Mouse (Mus musculus) bone marrow, adult 2 months (tissue): Measurements from ENCODE around the gene Gadd45b. TPM values are rescaled to one million over a fixed set of nuclear protein-coding genes. Genes with fewer than 3 reads are reported as not detected.
A peak's percentile ranks its signal among the peaks of the same experiment; 100 is the strongest.

Experiments
- H3K27ac ChIP-seq: fragments of 200-500 bp; 2 replicates; pipeline ENCODE4 v1.5.1; 2012; ENCODE audit warnings: low read depth, mild to moderate bottlenecking, control low read depth, inconsistent platforms, low read length; ENCODE audit not compliant: control insufficient read depth, poor library complexity, insufficient read depth
- H3K4me1 ChIP-seq: fragments of 200-500 bp; 2 replicates; pipeline ENCODE4 v1.6.1; 2011; ENCODE audit warnings: low read length; ENCODE audit not compliant: control insufficient read depth, insufficient read depth
- H3K4me3 ChIP-seq: fragments of 200-500 bp; replicated peaks from 2 replicates; pipeline ENCODE3; 2011; ENCODE audit warnings: mild to moderate bottlenecking, low read depth, low read length, control low read depth; ENCODE audit not compliant: control insufficient read depth
- CTCF ChIP-seq: fragments of 200-500 bp; IDR thresholded peaks from 2 replicates; pipeline ENCODE4 v1.5.1; 2011; ENCODE audit warnings: low read length, control low read depth; ENCODE audit not compliant: control insufficient read depth, insufficient read depth
- POLR2A ChIP-seq: fragments of 200-500 bp; IDR thresholded peaks from 2 replicates; pipeline ENCODE4 v1.6.1; 2011; ENCODE audit warnings: low read depth, mild to moderate bottlenecking, control low read depth, low read length, borderline replicate concordance; ENCODE audit not compliant: control insufficient read depth
- WGBS: fragments of 180-500 bp; shearing (Covaris S2); methylation state at CpG from one replicate; pipeline ENCODE4 v1.1.7; 2018; 5-methylcytosine and 5-hydroxymethylcytosine counted together
- polyA plus RNA-seq: library from polyadenylated mRNA; stranded (reverse); fragments of >200 nt; gene quantifications from 2 replicates; pipeline ENCODE4 v1.2.4, GENCODE M21; 2011; ENCODE audit warnings: low replicate concordance; ENCODE audit not compliant: missing spikeins, insufficient read depth, insufficient read length

Gadd45b gene
- polyA plus RNA-seq, 1 experiment = 17.9 TPM

- peaks cover 2% of the 10 kb centered on the region; the same call in 1 of the 2 replicates for H3K4me1 ChIP-seq
- TF ChIP-seq POLR2A = no peak
- TF ChIP-seq CTCF = no peak
- 70% methylated on average over 3 of the region's 3 CpGs for WGBS
- H3K4me3 ChIP-seq = no peak overlapping the region
- H3K27ac ChIP-seq = no peak overlapping the region
Observed at GRCm38 (mm10) chr10:80949081-80949480, 19.2 kb downstream of the Gadd45b start.

DNA sequence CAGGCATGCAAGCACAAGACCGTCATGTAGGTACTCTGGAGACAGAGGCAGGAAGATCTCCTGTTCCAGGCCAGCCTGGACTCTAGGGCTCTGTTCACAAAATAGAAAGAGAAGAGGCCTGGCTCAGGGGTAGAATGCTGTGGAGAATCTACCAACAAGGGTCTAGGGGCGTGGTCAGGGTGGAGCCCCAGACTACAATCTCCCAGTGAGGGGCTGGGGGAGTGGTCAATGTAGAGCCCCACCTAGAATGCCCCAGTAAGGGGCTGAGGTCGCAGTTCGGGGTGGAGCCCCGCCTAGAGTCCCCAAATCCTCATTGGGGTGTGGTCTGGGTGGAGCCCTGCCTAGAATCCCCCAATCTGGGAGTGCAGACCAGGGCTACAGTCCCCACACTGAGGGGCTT lies 20.4 kb downstream of the Gadd45b start:
- Histone ChIP-seq H3K4me3 (no peak overlapping the region), H3K27ac (no peak overlapping the region), H3K4me1 (no peaks in the 10 kb centered on the region)
- TF ChIP-seq POLR2A (no peak), CTCF (no peak)
- WGBS = 65% methylated on average over 5 of the region's 5 CpGs

DNA sequence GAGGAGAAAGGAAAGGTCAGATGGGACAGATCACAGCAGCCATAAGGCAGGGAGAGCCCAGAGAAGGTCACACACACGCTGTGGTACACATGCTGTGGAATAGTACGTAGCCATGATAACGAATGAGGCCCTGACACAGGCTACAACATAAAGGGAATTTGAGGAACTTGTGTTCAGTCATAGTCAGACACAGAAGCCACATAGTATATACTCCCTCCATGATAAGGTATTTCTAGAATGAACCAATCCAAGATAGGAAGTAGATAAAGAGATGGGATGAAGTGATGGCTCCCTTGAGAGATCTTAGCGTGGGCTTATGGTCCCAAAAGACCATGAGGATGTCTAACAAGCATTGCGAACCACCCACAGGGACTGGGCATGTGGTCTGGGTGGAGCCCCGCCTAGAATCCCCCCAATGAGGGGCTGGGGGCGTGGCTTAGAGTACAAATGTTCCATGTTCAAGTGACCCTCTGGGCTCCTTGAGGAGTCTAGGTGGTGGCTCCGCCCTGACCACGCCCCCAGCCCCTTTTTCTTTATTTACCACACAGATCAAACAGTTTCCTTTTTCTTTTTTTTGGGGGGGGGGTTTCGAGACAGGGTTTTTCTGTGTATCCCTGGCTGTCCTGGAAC lies 22.0 kb downstream of the Gadd45b start:
- TF ChIP-seq POLR2A (no peak), CTCF (no peak)
- Histone ChIP-seq H3K4me1 (no peaks in the 10 kb centered on the region), H3K27ac (no peak overlapping the region), H3K4me3 (no peak overlapping the region)
- whole genome bisulfite sequencing = 64% methylated on average over 10 of the region's 10 CpGs

DNA sequence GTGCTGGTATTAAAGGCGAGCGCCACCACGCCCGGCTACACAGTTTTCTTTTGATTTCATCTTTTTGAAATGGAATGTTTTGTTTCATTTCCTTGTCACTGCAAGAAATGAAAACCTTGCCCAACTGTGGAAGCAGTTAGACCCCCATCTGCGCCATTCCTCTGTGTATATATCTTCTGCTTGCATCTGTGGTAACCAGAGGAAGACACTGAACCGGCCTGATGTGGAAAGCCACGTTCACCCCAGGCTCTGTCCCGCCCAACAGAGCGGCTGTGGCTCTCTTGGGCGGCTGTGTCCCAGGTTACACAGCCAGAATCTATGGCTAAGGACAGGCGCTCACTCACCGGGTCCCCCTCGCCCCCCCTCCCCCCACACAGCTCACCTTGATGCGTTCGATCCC lies 22.6 kb downstream of the Gadd45b start:
- no peak overlapping the region for H3K4me3 ChIP-seq
- WGBS = 37% methylated on average over 15 of the region's 15 CpGs
- H3K4me1 ChIP-seq = no peaks in the 10 kb centered on the region
- H3K27ac ChIP-seq = no peak overlapping the region
- TF ChIP-seq POLR2A = no peak
- TF ChIP-seq CTCF = no peak

DNA sequence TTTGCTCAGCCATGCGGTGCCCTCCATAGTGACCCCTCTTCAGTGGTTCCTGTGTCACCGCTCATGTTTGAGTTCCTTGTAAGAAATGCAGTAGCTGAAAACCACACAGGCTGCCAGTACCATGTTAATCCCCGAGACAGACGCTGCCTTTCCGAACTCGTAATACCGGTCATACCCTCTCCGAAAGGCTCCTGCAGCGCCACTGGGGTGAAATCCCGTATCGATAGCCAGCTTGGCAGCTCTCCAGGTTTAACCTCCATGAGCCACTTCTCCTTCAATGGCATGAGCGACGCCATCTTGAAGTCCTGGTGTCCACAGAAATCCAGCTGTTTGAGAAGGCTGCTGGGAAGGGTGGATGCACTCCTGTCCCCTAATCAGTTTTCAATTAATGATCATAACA lies 24.5 kb downstream of the Gadd45b start:
- no peaks in the 10 kb centered on the region for H3K4me1 ChIP-seq
- WGBS = 90% methylated on average over 13 of the region's 13 CpGs
- TF ChIP-seq POLR2A (no peak), CTCF (no peak)
- H3K4me3 ChIP-seq = no peak overlapping the region
- H3K27ac ChIP-seq = no peak overlapping the region

DNA sequence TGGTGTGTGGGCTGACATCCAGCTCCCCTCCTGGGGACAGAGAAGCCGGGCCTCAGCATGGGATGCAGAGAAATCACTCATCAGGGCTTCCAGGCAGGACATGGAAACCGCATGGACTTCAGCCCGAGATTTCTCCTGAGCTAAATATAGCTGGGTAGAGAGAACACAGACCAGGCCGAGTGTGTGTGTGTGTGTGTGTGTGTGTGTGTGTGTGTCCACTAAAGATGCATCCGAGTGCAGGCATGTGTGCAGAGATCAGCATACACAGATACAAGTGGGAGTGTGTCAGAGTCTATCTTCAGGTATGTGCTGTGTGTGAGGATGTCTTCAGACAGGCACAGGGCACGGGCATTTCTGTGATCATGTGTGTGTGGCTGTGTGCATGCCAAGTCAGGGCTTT lies 25.0 kb downstream of the Gadd45b start:
- 76% methylated on average over 6 of the region's 6 CpGs for WGBS

GRCm38 (mm10) chr10:80955536-80955935 lies 25.7 kb downstream of the Gadd45b start:
- Histone ChIP-seq H3K27ac (no peak overlapping the region), H3K4me1 (no peaks in the 10 kb centered on the region), H3K4me3 (no peak overlapping the region)
- 23% methylated on average over 9 of the region's 9 CpGs for WGBS
- TF ChIP-seq POLR2A (no peak), CTCF (peak; percentile 79)

More for the DNA sequence above, 25.0 kb downstream of the Gadd45b start:
- H3K4me3 ChIP-seq = no peak overlapping the region
- no peak overlapping the region for H3K27ac ChIP-seq
- TF ChIP-seq CTCF = no peak
- TF ChIP-seq POLR2A = no peak
- H3K4me1 ChIP-seq = no peaks in the 10 kb centered on the region

GRCm38 (mm10) chr10:80956385-80956784 lies 26.5 kb downstream of the Gadd45b start:
- H3K27ac ChIP-seq = no peak overlapping the region
- 85% methylated on average over 8 of the region's 8 CpGs for WGBS
- TF ChIP-seq CTCF = no peak
- no peak for TF ChIP-seq POLR2A
- H3K4me1 ChIP-seq = no peaks in the 10 kb centered on the region
- no peak overlapping the region for H3K4me3 ChIP-seq

GRCm38 (mm10) chr10:80956901-80957300 lies 27.0 kb downstream of the Gadd45b start:
- no peaks in the 10 kb centered on the region for H3K4me1 ChIP-seq
- H3K4me3 ChIP-seq = no peak overlapping the region
- WGBS = 82% methylated on average over 6 of the region's 6 CpGs
- TF ChIP-seq POLR2A = no peak
- TF ChIP-seq CTCF = no peak
- H3K27ac ChIP-seq = no peak overlapping the region
